Mouse (Mus musculus): ENCODE measurements around the gene Ifna7.
"Not testable (repeated sequence)": the region's sequence is repeated elsewhere in the genome, so short reads cannot be mapped to it uniquely, and the experiment has no call there.

The Ifna7 gene

GRCm38 (mm10) chr4:88815928-88816327, at the start of gene Ifna7:
Gene Ifna7 (plus strand): TSS chr4:88816228.
- DNase-seq: no peak

DNA sequence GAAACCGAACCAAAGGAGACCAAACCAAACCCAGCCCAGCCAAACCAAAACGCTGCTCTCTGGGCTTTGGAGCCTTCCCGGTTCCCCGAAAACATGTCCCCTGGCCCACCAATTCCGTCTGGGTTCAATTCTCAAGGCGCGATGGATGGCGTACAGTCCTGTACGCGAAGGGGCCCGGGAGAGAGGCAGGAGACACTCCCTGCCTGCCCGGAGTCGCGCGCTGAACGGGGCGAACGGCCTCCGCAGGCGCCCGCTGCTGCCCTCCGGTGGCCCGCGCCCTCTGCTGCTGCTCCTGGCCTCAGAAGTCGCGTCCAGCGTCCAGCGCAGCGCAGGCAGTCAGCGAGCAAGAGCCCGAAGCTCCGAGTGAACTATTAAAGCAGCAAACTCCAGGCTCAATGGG, 42.5 kb upstream of the Ifna7 start, which contains the start of gene Gm13290:
Gene Gm13290, plus strand, starts transcription at position 301 of the 400 bp plus-strand sequence.
- DNase-seq: not testable (repeated sequence)

GRCm38 (mm10) chr4:88776622-88777021, 39.4 kb upstream of the Ifna7 start, which contains the start of gene Gm13289:
Gene Gm13289 (plus strand): TSS chr4:88776922.
- not testable (repeated sequence) for DNase-seq

DNA sequence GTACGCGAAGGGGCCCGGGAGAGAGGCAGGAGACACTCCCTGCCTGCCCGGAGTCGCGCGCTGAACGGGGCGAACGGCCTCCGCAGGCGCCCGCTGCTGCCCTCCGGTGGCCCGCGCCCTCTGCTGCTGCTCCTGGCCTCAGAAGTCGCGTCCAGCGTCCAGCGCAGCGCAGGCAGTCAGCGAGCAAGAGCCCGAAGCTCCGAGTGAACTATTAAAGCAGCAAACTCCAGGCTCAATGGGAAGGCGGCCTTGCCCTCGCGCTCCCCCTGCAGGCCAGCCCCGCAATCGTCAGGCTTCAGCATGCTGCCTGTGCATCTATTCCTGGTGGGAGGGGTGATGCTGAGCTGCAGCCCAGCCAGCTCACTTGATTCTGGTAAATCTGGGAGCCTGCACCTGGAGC, 36.5 kb upstream of the Ifna7 start, which contains the start of gene Gm13272:
Gene Gm13272, plus strand, starts transcription at position 301 of the 400 bp plus-strand sequence.
- DNase-seq: not testable (repeated sequence)

DNA sequence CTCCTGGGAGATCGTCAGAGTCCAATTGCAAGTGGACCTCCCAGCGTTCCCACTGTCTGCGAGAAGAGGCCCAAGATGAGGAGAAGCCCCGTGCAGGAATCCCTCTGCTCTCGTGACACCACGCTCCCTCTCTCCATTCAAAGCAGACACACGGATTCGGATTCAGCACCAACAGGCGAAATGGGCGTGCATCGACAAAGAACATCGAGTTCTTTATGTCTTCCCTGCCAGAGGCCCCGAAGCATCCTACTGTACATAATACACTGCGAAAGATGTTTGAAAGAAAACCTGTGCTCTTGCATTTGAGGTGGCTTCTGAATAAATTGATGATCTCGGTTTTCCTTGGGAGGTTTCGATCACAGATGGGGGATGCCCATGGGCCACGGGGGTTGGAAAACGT, 35.7 kb upstream of the Ifna7 start:
- DNase-seq: peak in 1 of 2 experiments; percentile 20

DNA sequence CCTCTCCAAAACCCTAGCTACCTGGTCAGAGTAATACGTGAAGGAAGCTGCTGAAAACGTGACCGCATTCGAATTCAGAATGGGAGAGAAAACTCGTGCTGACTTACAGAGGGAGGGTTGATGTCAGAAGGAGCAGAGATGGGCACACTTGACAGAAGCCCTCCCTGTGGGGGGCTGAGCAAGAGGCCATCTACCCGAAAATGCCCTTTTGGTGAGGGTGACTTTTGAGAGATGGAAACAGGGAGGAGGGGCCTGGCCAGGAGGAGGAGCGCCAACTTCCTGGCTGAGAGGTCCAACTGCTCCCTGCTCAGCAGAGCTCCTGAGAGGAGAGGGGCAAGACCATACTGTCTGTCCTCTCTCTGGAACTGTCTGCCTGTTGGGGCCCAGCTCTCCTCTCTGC, 34.2 kb upstream of the Ifna7 start, which contains the start of gene Ifnz:
Gene Ifnz, plus strand, starts transcription at position 301 of the 400 bp plus-strand sequence.
- DNase-seq: not testable (repeated sequence)

- DNase-seq: peak in 1 of 2 experiments; percentile 19
These were observed 33.7 kb upstream of the Ifna7 start for GRCm38 (mm10) chr4:88782335-88782734.

DNA sequence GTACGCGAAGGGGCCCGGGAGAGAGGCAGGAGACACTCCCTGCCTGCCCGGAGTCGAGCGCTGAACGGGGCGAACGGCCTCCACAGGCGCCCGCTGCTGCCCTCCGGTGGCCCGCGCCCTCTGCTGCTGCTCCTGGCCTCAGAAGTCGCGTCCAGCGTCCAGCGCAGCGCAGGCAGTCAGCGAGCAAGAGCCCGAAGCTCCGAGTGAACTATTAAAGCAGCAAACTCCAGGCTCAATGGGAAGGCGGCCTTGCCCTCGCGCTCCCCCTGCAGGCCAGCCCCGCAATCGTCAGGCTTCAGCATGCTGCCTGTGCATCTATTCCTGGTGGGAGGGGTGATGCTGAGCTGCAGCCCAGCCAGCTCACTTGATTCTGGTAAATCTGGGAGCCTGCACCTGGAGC, 30.6 kb upstream of the Ifna7 start, which contains the start of gene Gm13276:
Gene Gm13276, plus strand, starts transcription at position 301 of the 400 bp plus-strand sequence.
- DNase-seq: not testable (repeated sequence)

GRCm38 (mm10) chr4:88788402-88788801, 27.6 kb upstream of the Ifna7 start, which contains the start of gene Gm13277:
Gene Gm13277 (plus strand): TSS chr4:88788632.
- DNase-seq: peak; percentile 75 to 78

DNA sequence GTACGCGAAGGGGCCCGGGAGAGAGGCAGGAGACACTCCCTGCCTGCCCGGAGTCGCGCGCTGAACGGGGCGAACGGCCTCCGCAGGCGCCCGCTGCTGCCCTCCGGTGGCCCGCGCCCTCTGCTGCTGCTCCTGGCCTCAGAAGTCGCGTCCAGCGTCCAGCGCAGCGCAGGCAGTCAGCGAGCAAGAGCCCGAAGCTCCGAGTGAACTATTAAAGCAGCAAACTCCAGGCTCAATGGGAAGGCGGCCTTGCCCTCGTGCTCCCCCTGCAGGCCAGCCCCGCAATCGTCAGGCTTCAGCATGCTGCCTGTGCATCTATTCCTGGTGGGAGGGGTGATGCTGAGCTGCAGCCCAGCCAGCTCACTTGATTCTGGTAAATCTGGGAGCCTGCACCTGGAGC, 24.8 kb upstream of the Ifna7 start, which contains the start of gene Gm13278:
Gene Gm13278, plus strand, starts transcription at position 301 of the 400 bp plus-strand sequence.
- DNase-seq: not testable (repeated sequence)

- DNase-seq: peak; percentile 49 to 74
These were observed 21.9 kb upstream of the Ifna7 start, which contains the start of gene Gm13275 for GRCm38 (mm10) chr4:88793936-88794675. Gene Gm13275 (plus strand): TSS chr4:88794487.

GRCm38 (mm10) chr4:88797097-88797496, 18.9 kb upstream of the Ifna7 start, which contains the start of gene Gm13279:
Gene Gm13279 (plus strand): TSS chr4:88797397.
- not testable (repeated sequence) for DNase-seq

DNA sequence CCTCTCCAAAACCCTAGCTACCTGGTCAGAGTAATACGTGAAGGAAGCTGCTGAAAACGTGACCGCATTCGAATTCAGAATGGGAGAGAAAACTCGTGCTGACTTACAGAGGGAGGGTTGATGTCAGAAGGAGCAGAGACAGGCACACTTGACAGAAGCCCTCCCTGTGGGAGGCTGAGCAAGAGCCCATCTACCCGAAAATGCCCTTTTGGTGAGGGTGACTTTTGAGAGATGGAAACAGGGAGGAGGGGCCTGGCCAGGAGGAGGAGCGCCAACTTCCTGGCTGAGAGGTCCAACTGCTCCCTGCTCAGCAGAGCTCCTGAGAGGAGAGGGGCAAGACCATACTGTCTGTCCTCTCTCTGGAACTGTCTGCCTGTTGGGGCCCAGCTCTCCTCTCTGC, 16.7 kb upstream of the Ifna7 start, which contains the start of gene Gm13285:
Gene Gm13285, plus strand, starts transcription at position 301 of the 400 bp plus-strand sequence.
- not testable (repeated sequence) for DNase-seq

DNA sequence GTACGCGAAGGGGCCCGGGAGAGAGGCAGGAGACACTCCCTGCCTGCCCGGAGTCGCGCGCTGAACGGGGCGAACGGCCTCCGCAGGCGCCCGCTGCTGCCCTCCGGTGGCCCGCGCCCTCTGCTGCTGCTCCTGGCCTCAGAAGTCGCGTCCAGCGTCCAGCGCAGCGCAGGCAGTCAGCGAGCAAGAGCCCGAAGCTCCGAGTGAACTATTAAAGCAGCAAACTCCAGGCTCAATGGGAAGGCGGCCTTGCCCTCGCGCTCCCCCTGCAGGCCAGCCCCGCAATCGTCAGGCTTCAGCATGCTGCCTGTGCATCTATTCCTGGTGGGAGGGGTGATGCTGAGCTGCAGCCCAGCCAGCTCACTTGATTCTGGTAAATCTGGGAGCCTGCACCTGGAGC, 13.1 kb upstream of the Ifna7 start, which contains the start of gene Gm13287:
Gene Gm13287, plus strand, starts transcription at position 301 of the 400 bp plus-strand sequence.
- DNase-seq: not testable (repeated sequence)

DNA sequence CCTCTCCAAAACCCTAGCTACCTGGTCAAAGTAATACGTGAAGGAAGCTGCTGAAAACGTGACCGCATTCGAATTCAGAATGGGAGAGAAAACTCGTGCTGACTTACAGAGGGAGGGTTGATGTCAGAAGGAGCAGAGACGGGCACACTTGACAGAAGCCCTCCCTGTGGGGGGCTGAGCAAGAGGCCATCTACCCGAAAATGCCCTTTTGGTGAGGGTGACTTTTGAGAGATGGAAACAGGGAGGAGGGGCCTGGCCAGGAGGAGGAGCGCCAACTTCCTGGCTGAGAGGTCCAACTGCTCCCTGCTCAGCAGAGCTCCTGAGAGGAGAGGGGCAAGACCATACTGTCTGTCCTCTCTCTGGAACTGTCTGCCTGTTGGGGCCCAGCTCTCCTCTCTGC, 10.8 kb upstream of the Ifna7 start, which contains the start of gene Gm13288:
Gene Gm13288, plus strand, starts transcription at position 301 of the 400 bp plus-strand sequence.
- DNase-seq: not testable (repeated sequence)

DNA sequence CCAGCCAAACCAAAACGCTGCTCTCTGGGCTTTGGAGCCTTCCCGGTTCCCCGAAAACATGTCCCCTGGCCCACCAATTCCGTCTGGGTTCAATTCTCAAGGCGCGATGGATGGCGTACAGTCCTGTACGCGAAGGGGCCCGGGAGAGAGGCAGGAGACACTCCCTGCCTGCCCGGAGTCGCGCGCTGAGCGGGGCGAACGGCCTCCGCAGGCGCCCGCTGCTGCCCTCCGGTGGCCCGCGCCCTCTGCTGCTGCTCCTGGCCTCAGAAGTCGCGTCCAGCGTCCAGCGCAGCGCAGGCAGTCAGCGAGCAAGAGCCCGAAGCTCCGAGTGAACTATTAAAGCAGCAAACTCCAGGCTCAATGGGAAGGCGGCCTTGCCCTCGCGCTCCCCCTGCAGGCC, 10.3 kb upstream of the Ifna7 start:
- peak; percentile 21 to 36 for DNase-seq

DNA sequence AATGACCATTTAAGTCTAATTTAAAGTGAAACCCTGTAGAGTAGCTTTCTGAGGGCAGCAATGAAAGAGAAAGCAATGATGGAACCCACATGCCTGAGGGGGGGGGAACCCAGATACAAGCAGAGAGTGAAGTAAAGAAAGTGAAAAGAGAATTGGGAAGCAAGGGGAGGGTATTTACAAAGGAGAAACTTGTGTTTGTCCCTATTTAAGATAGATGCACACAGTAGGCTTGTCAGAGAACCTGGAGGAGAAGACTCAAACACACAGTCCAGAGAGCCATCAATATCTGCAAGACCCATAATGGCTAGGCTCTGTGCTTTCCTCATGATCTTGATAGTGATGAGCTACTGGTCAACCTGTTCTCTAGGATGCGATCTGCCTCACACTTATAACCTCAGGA, 3.6 kb downstream of the Ifna7 start, which contains the start of gene Ifna11:
Gene Ifna11, plus strand, starts transcription at position 301 of the 400 bp plus-strand sequence.
- DNase-seq: no peak

- DNase-seq: peak; percentile 5 to 17
These were observed 7.0 kb downstream of the Ifna7 start for GRCm38 (mm10) chr4:88822995-88823394.

DNA sequence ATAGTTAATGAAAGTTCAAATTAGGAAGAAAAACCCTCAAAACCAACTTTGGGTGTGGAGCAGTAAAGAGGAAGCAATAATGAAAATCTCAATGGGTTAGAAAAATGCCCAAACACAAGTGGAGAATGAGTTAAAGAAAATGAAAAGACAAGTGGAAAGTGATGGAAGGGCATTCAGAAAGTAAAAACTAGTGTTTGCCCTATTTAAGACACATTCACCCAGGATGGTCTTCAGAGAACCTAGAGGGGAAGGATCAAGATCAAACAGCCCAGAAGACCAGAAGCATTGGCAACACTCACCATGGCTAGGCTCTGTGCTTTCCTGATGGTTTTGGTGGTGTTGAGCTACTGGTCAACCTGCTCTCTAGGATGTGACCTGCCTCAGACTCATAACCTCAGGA, 11.1 kb downstream of the Ifna7 start, which contains the start of gene Ifna6:
Gene Ifna6, plus strand, starts transcription at position 301 of the 400 bp plus-strand sequence.
- DNase-seq: not testable (repeated sequence)

DNA sequence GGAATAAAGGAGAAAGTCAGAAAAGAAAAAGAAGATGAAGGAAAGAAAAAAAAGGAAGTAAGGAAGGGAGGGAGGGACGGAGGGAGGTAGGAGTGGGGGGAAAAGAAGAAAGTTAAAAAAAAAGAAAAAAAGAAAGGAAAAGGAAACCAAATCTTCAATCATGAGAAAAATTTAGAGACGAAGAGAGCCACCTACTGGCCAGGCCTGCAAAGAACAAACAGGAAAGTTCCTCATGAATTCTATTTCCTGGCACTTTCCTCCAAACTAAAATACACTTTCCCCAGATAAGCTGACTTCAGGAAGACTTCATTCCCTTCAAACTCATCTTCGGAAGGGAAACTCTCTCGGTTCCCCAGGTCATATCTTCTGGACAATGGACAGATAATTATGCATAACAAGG, 14.5 kb downstream of the Ifna7 start:
- DNase-seq: peak; percentile 20 to 23

GRCm38 (mm10) chr4:88835225-88835624, 19.2 kb downstream of the Ifna7 start, which contains the start of gene Ifna5:
Gene Ifna5 (plus strand): TSS chr4:88835525.
- not testable (repeated sequence) for DNase-seq

DNA sequence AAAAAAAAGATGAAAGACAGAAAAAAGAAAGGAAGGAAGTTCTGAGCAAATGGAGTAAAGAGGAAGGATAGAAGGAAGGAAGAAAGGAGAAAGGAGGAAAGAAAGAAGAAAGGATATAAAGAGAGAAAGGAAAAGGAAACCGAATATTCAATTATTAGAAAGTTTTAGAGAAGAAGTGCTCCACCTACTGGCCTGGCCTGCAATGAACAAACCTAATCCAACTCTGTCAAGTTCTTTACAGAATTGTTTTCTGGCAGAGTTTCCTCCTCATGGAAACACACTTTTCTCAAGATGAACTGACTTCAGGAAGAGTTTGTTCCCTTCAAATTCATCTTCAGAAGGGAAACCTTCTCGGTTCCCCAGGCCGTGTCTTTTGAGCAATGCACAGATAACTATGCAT, 22.8 kb downstream of the Ifna7 start:
- peak in 1 of 2 experiments; percentile 3 for DNase-seq

DNA sequence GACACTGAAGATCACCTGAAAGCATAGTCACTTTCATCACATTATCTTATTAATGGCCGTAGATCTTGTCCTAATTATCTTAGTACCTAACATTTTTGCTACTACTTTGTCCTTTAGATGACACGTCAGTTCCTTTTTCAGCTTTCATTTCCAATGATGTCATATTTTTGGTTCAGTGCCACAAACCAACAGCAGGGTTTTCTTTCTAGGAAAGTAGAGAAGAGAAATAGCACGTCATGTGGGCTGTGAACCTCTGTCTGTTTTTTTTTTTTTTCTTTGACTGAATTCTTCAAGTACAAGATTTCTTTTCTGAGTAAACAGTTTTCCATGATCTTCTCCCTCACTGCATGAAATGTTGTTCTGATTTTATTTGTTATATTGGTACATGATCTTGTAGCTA, 24.0 kb downstream of the Ifna7 start:
- no peak for DNase-seq
